Mouse (Mus musculus): ENCODE data around the gene Cabp1.

DNA sequence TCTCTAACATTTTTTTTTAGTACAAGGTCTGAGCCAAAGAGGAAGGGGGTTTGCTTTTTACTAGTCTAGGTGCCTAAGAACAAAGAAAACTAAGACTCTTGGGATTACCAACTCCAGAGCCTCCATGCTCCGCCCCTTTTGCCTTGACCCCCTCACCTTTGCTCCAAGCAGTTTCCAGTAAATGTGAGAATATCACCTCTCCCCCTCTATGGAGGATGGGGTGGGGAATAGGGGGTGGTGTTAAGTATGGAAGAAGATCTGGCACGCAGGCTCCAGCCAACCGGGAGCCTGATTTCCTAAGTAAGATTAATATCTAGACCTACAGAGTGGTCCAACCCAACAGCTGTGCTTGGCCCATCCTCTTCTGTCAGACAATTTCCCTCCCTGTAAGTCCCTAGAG is 53.5 kb downstream of the Cabp1 start:
- TF ChIP-seq POLR2A (IDR thresholded peaks at IDR 0.05; ENCODE audit: insufficient read depth, low read length) = no peak
- no peak for TF ChIP-seq CTCF (IDR thresholded peaks at IDR 0.05; ENCODE audit: low read depth, low read length)
